Mouse (Mus musculus): ENCODE measurements around the gene Mt4. TPM values are rescaled to one million over a fixed set of nuclear protein-coding genes. Genes with fewer than 3 reads are reported as not detected.

Mt4 gene
- polyA plus RNA-seq, 1 experiment from 2014 or later: not detected

DNA sequence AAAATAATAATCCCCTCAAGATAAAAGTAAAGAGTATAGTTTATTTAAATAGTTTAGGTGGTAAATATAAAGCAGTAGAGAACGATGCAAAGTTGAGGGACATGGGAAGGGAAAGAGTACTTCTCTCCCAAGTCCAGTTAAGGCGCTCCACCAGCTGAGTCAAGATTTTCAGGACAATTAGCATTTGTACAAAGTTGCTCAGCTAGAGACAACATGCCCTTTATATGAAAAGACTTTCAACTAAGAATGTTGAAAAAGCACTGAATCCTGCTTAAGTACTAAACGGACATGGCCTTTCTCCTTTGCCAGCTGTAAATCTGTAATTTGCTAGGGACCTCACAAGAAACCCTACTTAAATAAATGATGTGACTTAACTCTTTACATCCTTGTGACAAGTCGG is 38.0 kb upstream of the Mt4 start:
- no peaks in the 10 kb centered on the region for H3K4me1 ChIP-seq (replicated peaks; ENCODE audit: insufficient read depth, low read length)
- H3K36me3 ChIP-seq (ENCODE audit: insufficient read depth, low read length): no peaks in the 10 kb centered on the region
- peak overlapping the region; percentile 95 for H3K27ac ChIP-seq
- H3K4me3 ChIP-seq (replicated peaks; ENCODE audit: low read depth, low read length): peak overlapping the region; percentile 65
- no peaks in the 10 kb centered on the region for H3K27me3 ChIP-seq (ENCODE audit: insufficient read depth, low read length)
- DNase-seq (ENCODE audit: low spot score) (peak; percentile 64), ATAC-seq (replicated peaks; ENCODE audit: low FRiP score, low read depth) (no peak)
- no peak for TF ChIP-seq CTCF (IDR thresholded peaks at IDR 0.05; ENCODE audit: low read depth)
- H3K4me2 ChIP-seq (ENCODE audit: low read length): peak overlapping the region; percentile 72
- WGBS: 34% methylated on average over 4 of the region's 4 CpGs
- no peaks in the 10 kb centered on the region for H3K9me3 ChIP-seq (replicated peaks; ENCODE audit: low read length)
- peak overlapping the region; percentile 67 for H3K9ac ChIP-seq (ENCODE audit: low read depth, low read length)

DNA sequence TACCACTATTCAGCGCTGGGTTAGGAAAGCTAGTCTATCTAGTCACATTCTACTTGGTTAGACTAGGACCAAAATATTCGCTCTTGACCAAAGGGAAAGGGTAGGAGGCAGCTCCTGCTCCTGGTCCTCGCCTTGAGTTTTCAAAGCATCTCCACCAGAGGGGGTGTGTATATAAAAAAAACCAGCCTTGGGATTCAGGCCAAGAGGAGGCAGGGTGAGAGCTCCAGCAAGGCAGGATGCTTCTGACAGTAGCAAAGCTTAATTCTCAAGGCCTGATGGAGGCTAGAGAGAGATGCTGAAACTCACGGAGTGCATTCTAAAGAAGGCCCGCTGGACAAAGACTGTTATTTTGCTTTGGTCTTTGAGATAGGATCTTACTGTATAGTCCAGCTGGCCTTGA is 32.9 kb upstream of the Mt4 start:
- Histone ChIP-seq H3K27me3 (ENCODE audit: insufficient read depth, low read length) (no peaks in the 10 kb centered on the region), H3K9ac (ENCODE audit: low read depth, low read length) (no peak overlapping the region), H3K4me3 (replicated peaks; ENCODE audit: low read depth, low read length) (no peak overlapping the region), H3K4me1 (replicated peaks; ENCODE audit: insufficient read depth, low read length) (no peaks in the 10 kb centered on the region), H3K4me2 (ENCODE audit: low read length) (no peak overlapping the region), H3K36me3 (ENCODE audit: insufficient read depth, low read length) (no peaks in the 10 kb centered on the region), H3K9me3 (replicated peaks; ENCODE audit: low read length) (no peaks in the 10 kb centered on the region), H3K27ac (no peak overlapping the region)
- peak; percentile 55 for TF ChIP-seq CTCF (IDR thresholded peaks at IDR 0.05; ENCODE audit: low read depth)
- ATAC-seq (replicated peaks; ENCODE audit: low FRiP score, low read depth): no peak
- 52% methylated on average over 5 of the region's 5 CpGs for WGBS
- peak; percentile 44 for DNase-seq (ENCODE audit: low spot score)

DNA sequence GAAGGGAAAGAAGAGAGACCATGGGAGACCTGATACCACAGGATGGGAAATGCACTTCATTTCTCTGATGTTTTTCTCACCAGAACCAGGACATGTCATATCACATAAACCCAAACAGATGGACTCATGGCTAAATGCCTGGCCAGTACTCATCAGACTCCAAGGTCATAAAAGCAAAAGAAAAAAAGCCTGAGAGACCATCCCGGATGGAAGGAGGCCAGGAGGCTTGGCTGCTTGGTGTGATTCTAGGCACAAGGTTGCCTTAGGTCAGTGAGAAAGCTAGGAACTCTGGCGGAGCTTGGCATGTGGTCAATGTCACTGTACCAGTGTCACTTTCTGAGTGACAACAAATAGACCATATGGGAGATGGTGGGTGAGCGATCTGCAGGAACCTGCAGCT is 29.1 kb upstream of the Mt4 start:
- H3K36me3 ChIP-seq (ENCODE audit: insufficient read depth, low read length): no peaks in the 10 kb centered on the region
- H3K4me2 ChIP-seq (ENCODE audit: low read length): no peak overlapping the region
- DNase-seq (ENCODE audit: low spot score) (no peak), ATAC-seq (replicated peaks; ENCODE audit: low FRiP score, low read depth) (no peak)
- no peaks in the 10 kb centered on the region for H3K27me3 ChIP-seq (ENCODE audit: insufficient read depth, low read length)
- WGBS: 66% methylated on average over 3 of the region's 3 CpGs
- H3K4me1 ChIP-seq (replicated peaks; ENCODE audit: insufficient read depth, low read length): no peaks in the 10 kb centered on the region
- H3K27ac ChIP-seq: no peak overlapping the region
- no peaks in the 10 kb centered on the region for H3K9me3 ChIP-seq (replicated peaks; ENCODE audit: low read length)
- no peak overlapping the region for H3K4me3 ChIP-seq (replicated peaks; ENCODE audit: low read depth, low read length)
- no peak for TF ChIP-seq CTCF (IDR thresholded peaks at IDR 0.05; ENCODE audit: low read depth)
- no peak overlapping the region for H3K9ac ChIP-seq (ENCODE audit: low read depth, low read length)

DNA sequence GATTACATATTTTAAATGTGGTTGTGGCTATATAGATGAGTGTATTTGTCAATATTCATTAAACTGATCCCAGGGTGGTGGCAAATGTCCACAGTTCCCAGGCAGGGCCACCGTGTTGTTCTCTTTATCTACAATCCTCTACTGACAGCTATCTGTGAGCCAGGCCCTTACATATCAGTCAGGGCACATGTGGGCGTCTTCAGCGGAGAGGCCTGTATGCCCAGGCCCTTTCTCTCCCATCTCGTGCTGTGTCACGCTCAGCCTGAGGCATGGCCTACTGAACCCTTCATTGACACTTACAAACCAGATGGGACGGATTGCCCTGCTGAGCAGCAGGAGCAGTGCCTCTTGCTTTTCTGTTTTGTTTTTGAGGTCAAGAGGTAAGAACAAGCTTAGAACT is 27.6 kb upstream of the Mt4 start:
- H3K4me2 ChIP-seq (ENCODE audit: low read length): no peak overlapping the region
- no peaks in the 10 kb centered on the region for H3K27me3 ChIP-seq (ENCODE audit: insufficient read depth, low read length)
- no peaks in the 10 kb centered on the region for H3K4me1 ChIP-seq (replicated peaks; ENCODE audit: insufficient read depth, low read length)
- no peak for ATAC-seq (replicated peaks; ENCODE audit: low FRiP score, low read depth)
- H3K27ac ChIP-seq: no peak overlapping the region
- no peak overlapping the region for H3K9ac ChIP-seq (ENCODE audit: low read depth, low read length)
- TF ChIP-seq CTCF (IDR thresholded peaks at IDR 0.05; ENCODE audit: low read depth): no peak
- H3K4me3 ChIP-seq (replicated peaks; ENCODE audit: low read depth, low read length): no peak overlapping the region
- no peaks in the 10 kb centered on the region for H3K9me3 ChIP-seq (replicated peaks; ENCODE audit: low read length)
- H3K36me3 ChIP-seq (ENCODE audit: insufficient read depth, low read length): no peaks in the 10 kb centered on the region
- DNase-seq (ENCODE audit: low spot score): no peak
- 81% methylated on average over 6 of the region's 6 CpGs for WGBS

DNA sequence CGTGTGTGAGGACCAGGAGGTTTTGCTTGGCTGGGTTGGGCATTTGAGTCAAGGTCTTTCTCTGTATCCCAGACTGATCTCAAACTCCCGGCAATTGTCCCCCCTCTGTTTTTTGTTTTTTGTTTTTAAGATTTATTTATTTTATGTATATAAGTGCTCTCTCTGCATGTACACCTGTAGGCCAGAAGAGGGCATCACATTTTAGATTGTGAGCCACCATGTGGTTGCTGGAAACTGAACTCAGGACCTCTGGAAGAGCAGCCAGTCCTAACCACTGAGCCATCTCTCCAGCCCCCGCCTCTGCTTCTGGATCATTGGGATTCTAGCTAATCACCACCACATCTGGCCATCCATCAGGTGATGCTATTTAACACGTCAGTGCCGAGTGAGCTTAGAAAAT is 27.2 kb upstream of the Mt4 start:
- Histone ChIP-seq H3K27ac (no peak overlapping the region), H3K4me2 (ENCODE audit: low read length) (no peak overlapping the region), H3K9ac (ENCODE audit: low read depth, low read length) (no peak overlapping the region), H3K4me1 (replicated peaks; ENCODE audit: insufficient read depth, low read length) (no peaks in the 10 kb centered on the region), H3K4me3 (replicated peaks; ENCODE audit: low read depth, low read length) (no peak overlapping the region), H3K27me3 (ENCODE audit: insufficient read depth, low read length) (no peaks in the 10 kb centered on the region), H3K9me3 (replicated peaks; ENCODE audit: low read length) (no peaks in the 10 kb centered on the region), H3K36me3 (ENCODE audit: insufficient read depth, low read length) (no peaks in the 10 kb centered on the region)
- DNase-seq (ENCODE audit: low spot score) (no peak), ATAC-seq (replicated peaks; ENCODE audit: low FRiP score, low read depth) (no peak)
- peak; percentile 34; the same call in 1 of the 2 replicates for TF ChIP-seq CTCF (IDR thresholded peaks at IDR 0.05; ENCODE audit: low read depth)
- WGBS: 78% methylated on average over 5 of the region's 5 CpGs

DNA sequence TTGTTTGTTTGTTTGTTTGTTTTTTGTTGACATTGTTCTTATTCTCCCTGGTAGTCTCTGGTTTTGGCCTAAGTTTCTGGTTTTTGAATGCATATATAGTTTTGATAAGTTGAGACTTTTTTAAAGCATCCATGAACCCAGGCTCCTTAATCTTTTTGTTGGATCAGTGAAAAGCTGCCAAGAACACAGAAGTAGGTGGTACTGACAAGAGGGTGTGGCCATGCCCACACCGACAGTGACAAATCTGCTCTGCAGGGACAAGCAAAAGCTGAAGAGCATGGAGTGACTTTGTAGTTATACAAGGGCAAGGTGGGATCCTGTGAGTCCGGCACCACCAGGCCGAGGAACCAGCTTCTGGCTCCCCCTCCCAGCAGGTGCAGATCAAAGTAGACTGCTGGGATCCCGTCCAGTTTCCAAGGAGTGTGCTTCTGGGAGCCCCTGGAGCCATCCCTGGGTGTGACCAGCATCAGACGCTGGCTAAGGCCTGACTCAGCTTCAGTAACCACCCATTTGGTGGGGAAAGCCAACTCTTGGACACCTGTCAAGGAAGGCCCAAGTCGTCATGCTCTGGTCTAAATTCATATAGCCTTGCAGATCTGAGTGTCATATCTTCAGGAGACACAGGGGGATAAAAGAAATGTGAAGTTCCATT is 26.3 kb upstream of the Mt4 start:
- Histone ChIP-seq H3K36me3 (ENCODE audit: insufficient read depth, low read length) (no peaks in the 10 kb centered on the region), H3K9ac (ENCODE audit: low read depth, low read length) (no peak overlapping the region), H3K27me3 (ENCODE audit: insufficient read depth, low read length) (no peaks in the 10 kb centered on the region), H3K4me3 (replicated peaks; ENCODE audit: low read depth, low read length) (no peak overlapping the region), H3K27ac (no peak overlapping the region), H3K9me3 (replicated peaks; ENCODE audit: low read length) (no peaks in the 10 kb centered on the region), H3K4me1 (replicated peaks; ENCODE audit: insufficient read depth, low read length) (no peaks in the 10 kb centered on the region), H3K4me2 (ENCODE audit: low read length) (no peak overlapping the region)
- 64% methylated on average over 6 of the region's 6 CpGs for WGBS
- no peak for DNase-seq (ENCODE audit: low spot score)
- ATAC-seq (replicated peaks; ENCODE audit: low FRiP score, low read depth): no peak
- no peak for TF ChIP-seq CTCF (IDR thresholded peaks at IDR 0.05; ENCODE audit: low read depth)

DNA sequence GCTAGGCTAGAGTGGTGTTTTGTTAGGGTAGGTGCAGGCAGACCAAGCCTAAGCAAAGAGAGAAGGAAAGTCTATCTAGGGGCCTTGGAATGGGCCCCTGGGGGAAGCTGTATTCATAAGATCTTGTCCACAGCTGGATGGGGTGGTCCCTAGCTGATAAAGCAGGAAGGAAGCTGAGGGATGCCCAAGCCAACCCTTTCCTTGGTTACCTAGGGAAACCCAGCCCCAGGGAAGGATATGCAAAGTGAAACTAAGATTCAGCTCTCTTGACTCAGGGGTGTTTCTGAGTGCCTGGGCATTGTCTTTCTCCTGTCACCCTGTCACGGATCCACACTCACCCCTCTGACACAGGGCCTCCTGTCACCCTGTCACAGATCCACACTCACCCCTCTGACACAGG is 23.6 kb upstream of the Mt4 start:
- TF ChIP-seq CTCF (IDR thresholded peaks at IDR 0.05; ENCODE audit: low read depth): no peak
- DNase-seq (ENCODE audit: low spot score) (no peak), ATAC-seq (replicated peaks; ENCODE audit: low FRiP score, low read depth) (no peak)
- Histone ChIP-seq H3K27ac (no peak overlapping the region), H3K4me3 (replicated peaks; ENCODE audit: low read depth, low read length) (no peak overlapping the region), H3K9ac (ENCODE audit: low read depth, low read length) (no peak overlapping the region), H3K4me2 (ENCODE audit: low read length) (no peak overlapping the region), H3K36me3 (ENCODE audit: insufficient read depth, low read length) (no peaks in the 10 kb centered on the region), H3K27me3 (ENCODE audit: insufficient read depth, low read length) (no peaks in the 10 kb centered on the region), H3K4me1 (replicated peaks; ENCODE audit: insufficient read depth, low read length) (no peaks in the 10 kb centered on the region), H3K9me3 (replicated peaks; ENCODE audit: low read length) (no peaks in the 10 kb centered on the region)
- 73% methylated on average over 1 of the region's 1 CpGs for WGBS
